Mouse (Mus musculus) heart, embryonic 12.5 days (tissue): Measurements from ENCODE around the gene Mdk. TPM values are rescaled to one million over a fixed set of nuclear protein-coding genes. Genes with fewer than 3 reads are reported as not detected.

Source experiments
- ATAC-seq: fragments of 200-750 bp; cut with Nextera tagmentation; 2 replicates; pipeline ENCODE4 v1.8.0; 2017; ENCODE audit warnings: moderate TSS enrichment, moderate library complexity; ENCODE audit not compliant: insufficient number of reproducible peaks, low FRiP score
- H3K27ac ChIP-seq: fragments of 300-500 bp; sonication (generic); 2 replicates; pipeline ENCODE4 v1.5.1; 2016; ENCODE audit warnings: mild to moderate bottlenecking, moderate library complexity; ENCODE audit not compliant: poor library complexity, severe bottlenecking
- H3K27me3 ChIP-seq: fragments of 300-500 bp; sonication (generic); replicated peaks from 2 replicates; pipeline ENCODE4 v1.6.1; 2016; ENCODE audit warnings: mild to moderate bottlenecking, moderate library complexity
- H3K36me3 ChIP-seq: fragments of 300-500 bp; sonication (generic); 2 replicates; pipeline ENCODE4 v1.6.1; 2016; ENCODE audit warnings: mild to moderate bottlenecking, moderate library complexity
- H3K4me1 ChIP-seq: fragments of 300-500 bp; sonication (generic); replicated peaks from 2 replicates; pipeline ENCODE4 v1.6.1; 2016; ENCODE audit warnings: mild to moderate bottlenecking
- H3K4me2 ChIP-seq: fragments of 300-500 bp; sonication (generic); 2 replicates; pipeline ENCODE4 v1.6.1; 2016; ENCODE audit warnings: mild to moderate bottlenecking, moderate library complexity
- H3K4me3 ChIP-seq: fragments of 300-500 bp; sonication (generic); 2 replicates; pipeline ENCODE4 v1.5.1; 2016; ENCODE audit warnings: mild to moderate bottlenecking
- H3K9ac ChIP-seq: fragments of 300-500 bp; sonication (generic); 2 replicates; pipeline ENCODE4 v1.6.1; 2016; ENCODE audit warnings: mild to moderate bottlenecking, moderate library complexity
- H3K9me3 ChIP-seq: fragments of 300-500 bp; sonication (generic); replicated peaks from 2 replicates; pipeline ENCODE4 v1.6.1; 2016; ENCODE audit warnings: mild to moderate bottlenecking, moderate library complexity
- WGBS: fragments of 180-500 bp; shearing (Covaris S2); methylation state at CpG from one replicate; pipeline ENCODE4 v1.1.7; 2016; 5-methylcytosine and 5-hydroxymethylcytosine counted together
- polyA plus RNA-seq: library from polyadenylated mRNA; unstranded; fragments of >200 nt; fragmentation: Nextera tagmentation; extraction: Ambion mirVana; gene quantifications from 2 replicates; pipeline ENCODE4 v1.2.1, GENCODE M21; 2016

The Mdk gene
- polyA plus RNA-seq, 1 experiment from 2014 or later, result 724 TPM

GRCm38 (mm10) chr2:91945483-91945882 lies 13.4 kb upstream of the Mdk start, which contains the start of gene Gm9821:
Gene Gm9821, plus strand, starts transcription at chr2:91945703.
- peaks cover 45% of the 10 kb centered on the region for H3K36me3 ChIP-seq
- no peak for ATAC-seq
- no peaks in the 10 kb centered on the region for H3K9me3 ChIP-seq
- peak within 1 kb of the TSS; percentile 56 for H3K9ac ChIP-seq
- H3K4me3 ChIP-seq, result no peak within 1 kb of the TSS
- H3K4me1 ChIP-seq, result peaks cover 76% of the 10 kb centered on the region
- H3K4me2 ChIP-seq, result no peak within 1 kb of the TSS; the same call in 1 of the 2 replicates
- peak within 1 kb of the TSS; percentile 98; the same call in 1 of the 2 replicates for H3K27ac ChIP-seq
- WGBS, result 89% methylated on average over 18 of the region's 18 CpGs
- H3K27me3 ChIP-seq, result no peaks in the 10 kb centered on the region

- Histone ChIP-seq H3K4me3 (no peak overlapping the region), H3K27me3 (no peaks in the 10 kb centered on the region), H3K4me2 (no peak overlapping the region), H3K9ac (peak overlapping the region; percentile 51; the same call in 1 of the 2 replicates), H3K27ac (peak overlapping the region; percentile 44; the same call in 1 of the 2 replicates), H3K9me3 (no peaks in the 10 kb centered on the region), H3K4me1 (peaks cover 65% of the 10 kb centered on the region), H3K36me3 (peaks cover 56% of the 10 kb centered on the region)
- ATAC-seq, result peak; percentile 49
- 42% methylated on average over 13 of the region's 13 CpGs for WGBS
Measured at GRCm38 (mm10) chr2:91944170-91944950, 12.3 kb upstream of the Mdk start.

- no peak for ATAC-seq
- H3K27me3 ChIP-seq, result no peaks in the 10 kb centered on the region
Measured at GRCm38 (mm10) chr2:91942356-91942755, 10.3 kb upstream of the Mdk start.

GRCm38 (mm10) chr2:91939303-91939935 lies 7.3 kb upstream of the Mdk start:
- H3K27ac ChIP-seq, result no peak overlapping the region
- H3K9ac ChIP-seq, result no peak overlapping the region
- WGBS, result 85% methylated on average over 15 of the region's 15 CpGs
- no peaks in the 10 kb centered on the region for H3K27me3 ChIP-seq
- H3K4me3 ChIP-seq, result no peak overlapping the region
- no peak for ATAC-seq
- H3K36me3 ChIP-seq, result peaks cover 93% of the 10 kb centered on the region
- H3K9me3 ChIP-seq, result no peaks in the 10 kb centered on the region
- peaks cover 27% of the 10 kb centered on the region for H3K4me1 ChIP-seq
- no peak overlapping the region for H3K4me2 ChIP-seq

More at GRCm38 (mm10) chr2:91942356-91942755, 10.3 kb upstream of the Mdk start:
- Histone ChIP-seq H3K4me3 (no peak overlapping the region), H3K9me3 (no peaks in the 10 kb centered on the region), H3K27ac (no peak overlapping the region), H3K4me1 (peaks cover 45% of the 10 kb centered on the region), H3K9ac (no peak overlapping the region), H3K36me3 (peaks cover 76% of the 10 kb centered on the region), H3K4me2 (no peak overlapping the region)
- WGBS, result 21% methylated on average over 6 of the region's 6 CpGs

- Histone ChIP-seq H3K9me3 (no peaks in the 10 kb centered on the region), H3K4me1 (peaks cover 36% of the 10 kb centered on the region), H3K4me2 (no peak overlapping the region), H3K4me3 (no peak overlapping the region), H3K27ac (no peak overlapping the region), H3K27me3 (no peaks in the 10 kb centered on the region), H3K36me3 (peaks cover 83% of the 10 kb centered on the region), H3K9ac (no peak overlapping the region)
- ATAC-seq, result no peak
- 90% methylated on average over 7 of the region's 7 CpGs for WGBS
Measured at GRCm38 (mm10) chr2:91936154-91936553, 4.1 kb upstream of the Mdk start.

- H3K27ac ChIP-seq, result no peak overlapping the region
- H3K4me1 ChIP-seq, result peaks cover 42% of the 10 kb centered on the region
- no peak overlapping the region for H3K9ac ChIP-seq
- H3K36me3 ChIP-seq, result peaks cover 72% of the 10 kb centered on the region
- ATAC-seq, result no peak
- H3K9me3 ChIP-seq, result no peaks in the 10 kb centered on the region
- H3K4me2 ChIP-seq, result no peak overlapping the region
- H3K27me3 ChIP-seq, result no peaks in the 10 kb centered on the region
- 87% methylated on average over 9 of the region's 9 CpGs for WGBS
- H3K4me3 ChIP-seq, result no peak overlapping the region
Measured at GRCm38 (mm10) chr2:91934826-91935525, 2.9 kb upstream of the Mdk start.

- Histone ChIP-seq H3K4me3 (no peak overlapping the region), H3K27me3 (no peaks in the 10 kb centered on the region), H3K9me3 (no peaks in the 10 kb centered on the region), H3K4me1 (peaks cover 45% of the 10 kb centered on the region), H3K27ac (no peak overlapping the region), H3K36me3 (peaks cover 62% of the 10 kb centered on the region), H3K4me2 (no peak overlapping the region; the same call in 1 of the 2 replicates), H3K9ac (no peak overlapping the region; the same call in 1 of the 2 replicates)
- no peak for ATAC-seq
- 21% methylated on average over 8 of the region's 8 CpGs for WGBS
Measured at GRCm38 (mm10) chr2:91934016-91934415, 1.9 kb upstream of the Mdk start.

- H3K4me3 ChIP-seq, result no peak overlapping the region
- ATAC-seq, result no peak
- peaks cover 50% of the 10 kb centered on the region for H3K4me1 ChIP-seq
- no peaks in the 10 kb centered on the region for H3K27me3 ChIP-seq
- H3K36me3 ChIP-seq, result peaks cover 57% of the 10 kb centered on the region
- H3K4me2 ChIP-seq, result peak overlapping the region; percentile 68; the same call in 1 of the 2 replicates
- peak overlapping the region; percentile 83; the same call in 1 of the 2 replicates for H3K9ac ChIP-seq
- H3K27ac ChIP-seq, result peak overlapping the region; percentile 89; the same call in 1 of the 2 replicates
- no peaks in the 10 kb centered on the region for H3K9me3 ChIP-seq
- 41% methylated on average over 9 of the region's 9 CpGs for WGBS
Measured at GRCm38 (mm10) chr2:91933471-91933870, 1.4 kb upstream of the Mdk start.

GRCm38 (mm10) chr2:91932737-91933350 lies 747 bp upstream of the Mdk start:
- Histone ChIP-seq H3K27me3 (no peaks in the 10 kb centered on the region), H3K36me3 (peaks cover 51% of the 10 kb centered on the region), H3K27ac (peak overlapping the region; percentile 89), H3K4me1 (peaks cover 56% of the 10 kb centered on the region), H3K9me3 (no peaks in the 10 kb centered on the region), H3K4me2 (peak overlapping the region; percentile 68), H3K4me3 (peak overlapping the region; percentile 62), H3K9ac (peak overlapping the region; percentile 83; the same call in 1 of the 2 replicates)
- WGBS, result 11% methylated on average over 6 of the region's 6 CpGs
- ATAC-seq, result peak; percentile 40

GRCm38 (mm10) chr2:91931328-91932159 lies 553 bp downstream of the Mdk start:
- Histone ChIP-seq H3K27ac (peak overlapping the region; percentile 89), H3K9me3 (no peaks in the 10 kb centered on the region), H3K36me3 (peaks cover 38% of the 10 kb centered on the region), H3K4me1 (peaks cover 58% of the 10 kb centered on the region), H3K4me2 (peak overlapping the region; percentile 68), H3K27me3 (0 out of 2 replicates have a peak, but pooled peaks cover 2% of the 10 kb centered on the region), H3K9ac (peak overlapping the region; percentile 83), H3K4me3 (peak overlapping the region; percentile 62)
- WGBS, result 2% methylated on average over 49 of the region's 50 CpGs
- ATAC-seq, result peak; percentile 61
